Mouse (Mus musculus): Measurements from ENCODE around the gene Inpp5a.
A peak's percentile ranks its signal among the peaks of the same experiment; 100 is the strongest.

The Inpp5a gene

GRCm38 (mm10) chr7:139584221-139585175 is 195.6 kb downstream of the Inpp5a start:
- no peak for DNase-seq

- DNase-seq, result no peak
These were observed 196.4 kb downstream of the Inpp5a start for GRCm38 (mm10) chr7:139585183-139585821.

GRCm38 (mm10) chr7:139587919-139588318 is 199.0 kb downstream of the Inpp5a start:
- no peak for DNase-seq

- DNase-seq, result no peak
These were observed 201.4 kb downstream of the Inpp5a start for GRCm38 (mm10) chr7:139590302-139590701.

GRCm38 (mm10) chr7:139591311-139591710 is 202.4 kb downstream of the Inpp5a start:
- no peak for DNase-seq

- no peak for DNase-seq
These were observed 206.4 kb downstream of the Inpp5a start for GRCm38 (mm10) chr7:139595311-139595710.

GRCm38 (mm10) chr7:139595862-139596261 is 207.0 kb downstream of the Inpp5a start:
- DNase-seq, result no peak

- DNase-seq, result no peak
These were observed 221.4 kb downstream of the Inpp5a start for GRCm38 (mm10) chr7:139610328-139610727.

GRCm38 (mm10) chr7:139615767-139616766 is 227.2 kb downstream of the Inpp5a start:
- DNase-seq, result peak; percentile 66

- DNase-seq, result no peak
These were observed 233.7 kb downstream of the Inpp5a start for GRCm38 (mm10) chr7:139622568-139622967.

- DNase-seq, result no peak
These were observed 236.2 kb downstream of the Inpp5a start for GRCm38 (mm10) chr7:139625156-139625555.

Measured in cerebellum, adult 9-11 months (tissue).